Mouse (Mus musculus) MEL-GATA-1-ER (cell line): Measurements from ENCODE around the gene Maml3.

Experiments used
- DNase-seq: peaks from one replicate; pipeline ENCODE4 v3.0.0-alpha.2; 2012; ENCODE audit warnings: low read depth; ENCODE audit errors: extremely low read depth

Gene Maml3

GRCm38 (mm10) chr3:51875629-51876028 is 229.2 kb downstream of the Maml3 start:
- no peak for DNase-seq

- no peak for DNase-seq
Observed at GRCm38 (mm10) chr3:51874252-51874651, 230.6 kb downstream of the Maml3 start.

DNA sequence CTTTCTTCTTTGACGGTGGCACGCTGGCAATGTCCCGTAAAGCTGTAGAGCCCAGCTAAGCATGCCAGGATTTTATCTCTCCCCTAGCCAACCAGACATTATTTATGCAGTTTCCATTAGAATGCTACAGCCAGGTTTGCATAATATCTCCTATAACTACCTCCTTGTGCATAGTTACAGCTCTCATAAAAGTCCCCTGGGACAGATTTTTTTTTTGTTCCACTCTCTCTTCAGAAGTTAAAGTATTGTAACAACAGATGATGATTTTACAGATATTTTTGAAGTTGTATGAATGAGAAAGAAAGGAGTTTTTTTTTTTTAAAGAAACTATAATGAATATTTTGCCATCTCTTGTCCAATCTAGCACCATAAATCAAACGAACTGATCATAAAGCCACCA is 232.1 kb downstream of the Maml3 start:
- no peak for DNase-seq

DNA sequence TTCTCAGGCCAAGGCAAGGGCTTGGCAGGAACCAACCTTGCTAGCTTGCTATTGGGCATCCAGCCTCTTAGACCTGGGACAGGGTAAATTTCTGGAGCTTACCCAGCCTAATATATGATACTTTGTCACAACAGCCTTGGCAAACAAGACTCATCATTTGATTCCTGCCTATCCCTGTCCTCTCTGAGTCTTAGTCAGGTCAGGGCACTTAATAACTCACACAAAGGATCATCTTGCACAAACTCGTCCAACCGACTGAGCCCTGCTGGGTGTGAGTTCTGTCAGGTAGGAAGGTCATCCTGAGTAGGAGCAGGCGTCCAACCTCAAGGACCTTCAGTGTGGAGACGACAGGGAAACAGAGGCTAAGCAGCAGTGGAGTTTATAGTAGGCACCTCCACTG is 233.5 kb downstream of the Maml3 start:
- DNase-seq: no peak

GRCm38 (mm10) chr3:51869980-51870379 is 234.9 kb downstream of the Maml3 start:
- no peak for DNase-seq

- no peak for DNase-seq
Observed at GRCm38 (mm10) chr3:51868857-51869256, 236.0 kb downstream of the Maml3 start.

DNA sequence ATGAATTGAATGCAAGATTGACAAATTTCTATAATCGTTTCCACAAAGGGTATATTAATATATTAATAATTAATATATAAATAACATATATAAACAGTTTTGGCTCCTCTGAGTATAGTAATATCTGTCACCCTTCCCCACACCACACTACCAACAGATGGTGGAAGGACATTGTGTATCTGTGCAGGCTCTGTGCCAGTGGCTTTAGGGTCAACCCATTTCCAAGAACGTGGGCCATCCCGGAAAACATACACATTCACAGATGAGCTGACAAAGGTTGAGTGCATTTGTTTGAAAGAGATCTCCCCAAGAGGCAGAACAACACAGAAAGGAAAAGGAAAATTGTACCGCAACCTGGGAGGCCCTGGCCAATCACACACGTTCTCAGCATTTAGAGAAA is 238.4 kb downstream of the Maml3 start:
- DNase-seq: no peak

DNA sequence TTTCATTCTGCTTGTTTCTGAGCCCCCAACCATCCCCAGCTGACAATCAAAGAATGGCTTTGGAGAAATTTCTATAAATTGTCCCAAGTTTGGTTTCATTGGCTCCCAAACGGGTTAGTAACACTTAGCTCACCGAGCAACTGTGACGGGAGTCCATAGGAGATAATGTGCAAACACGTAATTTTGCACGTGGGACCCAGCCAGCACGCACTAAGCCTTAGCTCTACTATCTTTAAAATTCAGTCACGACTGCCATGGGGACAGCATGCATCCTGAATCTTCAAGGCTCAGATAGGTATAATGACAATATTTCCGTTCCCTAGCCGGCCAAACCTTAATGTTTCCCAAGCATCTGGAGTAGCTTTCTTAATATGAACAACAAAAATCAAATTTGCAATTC is 243.2 kb downstream of the Maml3 start:
- no peak for DNase-seq

GRCm38 (mm10) chr3:51860458-51860857 is 244.4 kb downstream of the Maml3 start:
- no peak for DNase-seq

DNA sequence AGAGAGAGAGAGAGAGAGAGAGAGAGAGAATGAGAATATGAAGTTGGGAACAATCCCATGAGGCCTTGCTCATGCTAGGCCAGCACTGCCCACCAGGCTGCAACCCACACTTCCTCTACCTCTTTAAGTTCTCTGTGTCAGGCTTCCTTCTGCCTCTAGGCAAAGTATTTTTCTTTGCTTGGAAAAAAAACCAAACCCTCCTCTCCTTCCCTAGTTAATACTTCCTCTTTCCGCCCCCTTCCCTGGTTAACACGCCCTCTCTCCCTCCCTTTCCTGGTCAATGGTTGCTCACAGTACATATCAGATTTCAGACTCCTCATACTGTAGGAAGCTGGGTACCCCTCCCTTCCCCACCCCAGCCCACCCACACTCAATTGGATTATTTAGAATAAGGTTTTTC is 245.7 kb downstream of the Maml3 start:
- DNase-seq: peak; percentile 32

GRCm38 (mm10) chr3:51854152-51854551 is 250.7 kb downstream of the Maml3 start:
- DNase-seq: no peak

DNA sequence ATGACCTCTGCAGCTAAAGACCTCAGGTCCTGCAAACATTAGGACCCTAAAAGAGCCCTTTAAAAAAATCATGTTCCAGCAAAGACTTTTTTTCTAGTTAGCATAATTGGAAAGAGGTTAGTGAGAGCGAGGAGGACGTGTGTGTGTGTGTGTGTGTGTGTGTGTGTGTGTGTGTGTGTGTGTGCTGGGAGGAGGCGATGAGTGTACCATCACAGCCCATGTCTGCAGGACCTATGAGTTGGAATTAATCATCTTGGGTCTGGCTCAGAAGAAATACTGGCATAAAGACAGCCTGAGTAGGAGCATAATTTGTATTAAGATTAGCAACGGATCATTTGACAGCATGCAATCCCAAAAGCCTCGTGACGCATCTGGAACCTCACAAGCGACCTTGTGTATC is 251.3 kb downstream of the Maml3 start:
- DNase-seq: no peak

- DNase-seq: no peak
Observed at GRCm38 (mm10) chr3:51852692-51853091, 252.2 kb downstream of the Maml3 start.

DNA sequence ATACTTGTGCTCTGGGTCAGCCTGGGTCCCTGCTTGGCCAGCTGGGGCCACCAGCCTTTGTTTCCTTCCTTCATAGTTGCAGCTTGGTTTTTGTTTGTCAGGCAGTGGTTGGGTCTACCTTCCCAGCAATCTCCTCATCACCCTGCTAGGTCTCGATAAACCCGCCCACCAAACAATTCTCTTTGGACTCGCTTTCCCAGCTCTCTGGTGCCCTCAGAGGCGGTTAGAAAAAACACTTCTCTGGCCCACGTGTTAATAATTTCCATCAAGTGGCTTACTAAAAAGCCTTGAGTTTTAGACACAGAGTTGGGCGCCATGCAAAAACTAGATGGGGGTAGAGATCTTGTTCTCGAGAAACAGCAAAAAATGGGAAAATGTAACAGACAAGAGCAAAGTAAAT is 253.3 kb downstream of the Maml3 start:
- DNase-seq: no peak

DNA sequence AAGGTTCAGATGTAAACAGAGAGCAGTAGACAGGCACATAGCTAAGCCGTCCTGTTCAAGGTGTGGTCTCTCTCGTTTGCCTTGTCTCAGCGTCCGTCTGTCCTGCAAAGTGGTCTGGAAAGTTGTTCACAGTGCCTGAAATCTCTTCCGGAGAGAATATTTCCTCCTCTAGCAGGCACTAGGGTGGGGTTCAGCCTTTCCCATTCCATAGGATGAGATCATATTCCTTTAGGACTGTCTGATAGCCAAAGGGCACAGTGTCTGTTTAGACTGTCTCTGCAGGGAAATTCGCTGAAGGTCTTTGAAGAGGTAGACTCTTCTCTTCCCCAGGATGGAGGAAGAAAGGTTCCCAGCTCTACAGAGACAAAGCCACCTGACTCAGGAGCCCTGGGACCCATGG is 255.4 kb downstream of the Maml3 start:
- DNase-seq: no peak

DNA sequence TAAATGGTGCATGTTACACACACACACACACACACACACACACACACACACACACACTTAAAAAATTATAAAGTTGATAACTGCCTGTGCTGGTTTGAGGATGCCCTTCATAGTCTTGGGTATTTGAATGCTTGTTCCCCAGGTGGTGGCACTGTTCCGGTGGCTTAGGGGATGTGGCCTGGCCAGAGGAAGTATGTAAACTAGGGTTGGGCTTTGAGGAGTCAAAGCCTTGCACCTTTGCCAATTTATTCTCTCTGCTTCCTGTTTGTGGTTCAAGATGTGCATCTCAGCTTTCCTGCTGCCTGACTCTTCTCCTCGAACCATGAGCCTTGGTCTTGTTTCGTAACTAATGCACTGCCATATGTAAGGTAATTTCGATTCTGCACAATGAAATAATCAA is 257.6 kb downstream of the Maml3 start:
- peak; percentile 27 for DNase-seq

DNA sequence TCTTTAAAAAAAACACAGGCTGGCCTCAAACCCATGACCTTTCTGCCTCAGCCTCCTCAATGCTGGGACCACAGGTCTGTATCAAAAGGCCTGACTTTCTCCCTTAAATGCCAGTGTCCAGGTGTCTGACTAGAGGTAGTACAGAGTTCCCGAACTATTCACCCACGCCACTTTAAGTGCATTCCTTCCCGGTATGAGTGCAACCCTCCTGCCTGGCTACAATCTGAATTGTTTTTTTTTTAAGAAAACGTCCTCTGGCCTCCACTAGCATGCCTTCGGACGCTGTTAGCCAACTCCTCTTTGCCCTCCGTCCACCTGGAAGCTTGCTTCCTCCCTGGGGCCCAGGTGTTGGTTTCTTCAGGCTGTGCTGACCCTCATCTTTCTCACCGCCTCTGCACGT is 260.6 kb downstream of the Maml3 start:
- DNase-seq: no peak

DNA sequence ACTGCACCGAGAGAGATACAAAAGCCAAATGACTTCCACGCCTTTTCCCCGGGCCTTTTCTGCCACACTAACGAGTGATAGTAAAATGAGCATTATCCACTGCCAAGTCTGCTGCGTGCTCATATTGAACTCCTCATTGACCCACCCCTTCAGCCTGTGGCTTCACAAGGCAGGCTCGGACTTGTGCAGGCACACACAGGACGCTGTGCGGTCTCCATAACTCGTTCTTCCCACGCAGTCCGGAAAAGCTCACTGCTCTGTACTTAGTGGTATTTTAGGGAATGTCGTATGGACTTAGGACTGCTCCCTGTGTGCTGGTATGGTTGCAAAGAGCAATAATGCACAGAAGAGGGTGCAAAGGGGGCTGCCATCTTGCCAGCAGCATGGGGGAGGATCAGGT is 262.7 kb downstream of the Maml3 start:
- no peak for DNase-seq

GRCm38 (mm10) chr3:51841598-51841997 is 263.3 kb downstream of the Maml3 start:
- DNase-seq: no peak

DNA sequence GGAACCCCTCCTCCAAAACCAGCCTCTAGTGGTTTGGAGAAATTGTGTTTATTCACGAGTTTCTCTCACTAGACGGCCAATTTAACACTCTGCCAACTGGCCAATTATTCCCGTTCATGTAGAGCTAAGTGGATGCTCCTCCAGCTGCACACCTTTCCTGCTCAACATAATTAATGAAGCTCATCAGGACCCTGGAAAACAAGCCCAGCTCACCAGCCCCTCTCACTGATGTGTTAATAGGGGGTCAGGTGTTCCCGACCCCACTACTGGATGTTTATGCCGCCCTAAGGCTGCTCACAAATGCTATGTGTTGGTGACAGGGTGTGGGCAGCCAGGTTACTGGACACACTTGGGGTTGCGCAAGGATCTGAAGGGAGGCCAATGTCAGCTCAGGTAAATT is 263.7 kb downstream of the Maml3 start:
- no peak for DNase-seq

DNA sequence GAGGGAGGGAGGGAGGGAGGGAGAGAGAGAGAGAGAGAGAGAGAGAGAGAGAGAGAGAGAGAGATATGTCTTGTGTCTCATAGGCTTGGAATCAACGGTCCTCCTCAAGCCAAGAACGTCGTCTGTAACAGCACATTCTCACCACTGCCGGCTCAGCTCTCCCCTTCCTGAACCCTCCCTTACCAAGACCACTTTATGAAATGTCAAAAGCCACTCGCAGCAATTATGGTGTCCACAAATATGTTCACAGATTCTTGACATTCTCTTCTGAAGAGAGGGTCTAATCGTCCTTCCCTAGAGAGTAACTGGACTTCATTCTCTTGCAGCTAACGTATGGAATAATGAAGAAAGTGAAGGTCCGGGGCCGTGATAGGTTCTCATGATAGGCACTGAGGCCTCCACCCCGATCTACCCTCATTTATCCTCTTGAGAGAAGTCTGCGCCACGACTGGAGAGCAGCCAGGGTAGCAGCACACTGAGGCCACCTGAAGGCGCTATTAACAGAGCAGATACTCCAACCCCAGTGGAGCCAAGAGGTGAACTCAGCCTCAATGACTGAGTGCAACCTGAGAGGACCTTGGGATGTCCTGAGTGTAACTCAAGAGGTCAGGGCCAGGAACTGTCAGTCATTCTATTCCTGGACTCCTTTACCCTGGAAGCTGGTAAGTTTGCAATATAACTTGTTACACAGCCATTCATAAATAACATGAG is 264.6 kb downstream of the Maml3 start:
- no peak for DNase-seq

DNA sequence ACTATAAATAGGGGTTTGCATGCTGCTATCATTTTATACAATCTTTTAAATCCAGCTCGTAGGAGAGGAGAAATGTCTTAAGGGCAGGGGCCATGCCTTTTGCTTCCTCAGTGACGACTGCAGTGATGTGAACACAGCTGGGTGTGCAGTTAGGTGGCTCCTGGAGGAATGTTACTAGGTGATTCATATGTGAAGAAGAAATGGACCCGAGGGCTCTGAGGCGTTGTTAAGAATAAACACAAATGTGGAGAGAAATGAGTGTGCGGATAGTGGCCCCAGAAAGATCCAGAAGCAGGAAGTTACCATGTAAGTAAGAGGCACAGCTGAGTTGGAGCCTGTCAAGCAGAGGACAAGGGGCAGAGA is 265.5 kb downstream of the Maml3 start:
- DNase-seq: no peak

DNA sequence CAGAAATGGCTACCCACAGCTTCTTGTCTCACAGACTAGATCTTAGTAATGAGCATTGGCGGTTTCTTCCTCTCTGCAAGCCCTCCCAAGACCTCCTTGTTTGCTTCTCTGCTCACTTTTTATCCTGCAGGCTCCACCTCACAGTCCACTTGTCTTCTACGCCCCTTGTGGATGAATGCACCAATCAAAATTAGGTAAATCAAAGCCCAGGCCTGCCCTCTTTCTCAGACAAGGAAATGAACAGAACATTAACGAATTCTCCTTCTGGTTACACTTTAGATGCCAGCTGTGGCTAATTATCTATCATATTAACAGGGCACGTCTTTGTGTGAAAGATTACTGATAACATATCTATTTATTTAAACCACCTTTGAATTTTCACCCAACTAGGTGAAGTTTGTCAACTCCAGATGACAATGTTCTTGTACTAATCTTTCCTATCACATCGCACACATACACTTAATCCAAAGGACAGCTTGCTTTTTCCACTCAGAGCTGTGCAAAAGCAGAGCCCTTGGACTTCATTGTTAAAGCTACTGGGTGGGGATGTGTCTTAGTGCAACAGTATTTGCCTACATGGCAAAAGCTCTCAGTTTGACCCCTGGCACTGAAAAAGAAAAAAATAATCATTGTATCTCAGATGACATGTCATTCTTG is 266.1 kb downstream of the Maml3 start:
- DNase-seq: no peak
